Mouse (Mus musculus) thymus, adult 2 months (tissue): Measurements from ENCODE around the gene Mgmt.

Experiments used
- CTCF ChIP-seq: fragments of 200-500 bp; IDR thresholded peaks from 2 replicates; pipeline ENCODE4 v1.5.1; 2012; ENCODE audit warnings: mild to moderate bottlenecking, control low read depth, low read length, moderate library complexity, borderline replicate concordance; ENCODE audit not compliant: control insufficient read depth, poor library complexity, insufficient read depth; ENCODE audit errors: extremely low read depth
- POLR2A ChIP-seq: fragments of 200-500 bp; IDR thresholded peaks from 2 replicates; pipeline ENCODE4 v1.6.1; 2012; ENCODE audit warnings: mild to moderate bottlenecking, low read length, control low read depth, moderate library complexity; ENCODE audit not compliant: control insufficient read depth, poor library complexity, insufficient read depth; ENCODE audit errors: extremely low read depth

GRCm38 (mm10) chr7:136847601-136848000 is 46.8 kb upstream of the Mgmt start:
- TF ChIP-seq POLR2A (no peak), CTCF (no peak)
